8 mouse cellular contexts compared by ENCODE assay signal in the genomic region with DNA sequence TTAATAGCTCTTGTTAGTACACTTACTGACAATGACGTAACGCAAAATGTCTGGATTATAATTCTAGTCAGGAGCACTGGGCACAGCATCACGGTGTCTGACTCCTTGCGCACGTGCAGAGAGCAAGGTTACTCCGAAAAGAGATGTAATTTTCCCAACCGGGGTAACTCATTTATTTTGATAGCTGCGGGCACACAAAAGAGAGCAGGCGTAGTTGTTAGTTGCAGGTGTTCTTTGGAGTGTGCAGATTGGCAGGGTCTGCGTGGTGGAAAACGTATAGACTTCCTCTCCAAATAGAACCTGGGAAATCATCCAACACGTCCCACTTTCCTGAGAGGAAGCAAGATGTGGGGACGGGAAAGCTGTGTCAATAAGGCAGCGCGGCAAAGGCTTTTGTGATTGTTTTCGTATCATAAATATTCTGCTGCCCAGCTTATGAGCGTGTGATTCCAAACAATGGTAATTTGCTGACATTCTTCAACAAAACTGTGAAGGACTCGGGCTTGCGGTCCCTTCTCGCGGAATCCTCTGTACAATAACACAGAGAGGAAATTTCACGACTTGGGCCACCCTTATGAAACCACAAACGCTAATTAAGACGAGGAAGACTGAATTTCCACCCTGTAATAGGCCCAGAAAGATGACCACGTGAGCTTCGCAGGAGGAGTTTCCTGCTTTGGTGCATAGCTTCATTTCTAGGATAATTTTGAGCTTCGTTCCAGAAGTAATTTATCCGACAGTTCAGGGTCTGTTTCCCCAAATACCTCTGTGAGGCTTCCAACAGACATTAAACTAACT.
DNase-seq lines count a peak whose midpoint lies in the region; ATAC-seq and TF ChIP-seq lines count a peak whose summit lies in the region.

No protein-coding gene starts in this region.

- no peak for TF ChIP-seq CTCF in forebrain, postnatal 0 days (IDR thresholded peaks at IDR 0.05; ENCODE audit: low read depth)
- no peak for TF ChIP-seq CTCF in hindbrain, postnatal 0 days (IDR thresholded peaks at IDR 0.05; ENCODE audit: low read depth)

- H3K9me3 ChIP-seq in forebrain, postnatal 0 days (ENCODE audit: low read length), result no peaks in the 10 kb centered on the region
- H3K9me3 ChIP-seq in hindbrain, postnatal 0 days (ENCODE audit: low read length), result no peaks in the 10 kb centered on the region

- intact Hi-C loops in left cerebral cortex, postnatal 36 days (cut with DNase I), result loop anchor here (5.0 kb wide), 1 partner anchor 69 kb away; no protein-coding TSS in a partner anchor

- H3K4me1 ChIP-seq in forebrain, postnatal 0 days (ENCODE audit: insufficient read depth), result no peaks in the 10 kb centered on the region
- H3K4me1 ChIP-seq in hindbrain, postnatal 0 days (ENCODE audit: insufficient read depth, low read length), result peaks cover 3% of the 10 kb centered on the region; the same call in 1 of the 2 replicates

- peak; percentile 50 for DNase-seq in layer of hippocampus, adult 11-12 months (ENCODE audit: low spot score)
- DNase-seq in layer of hippocampus, adult 9-10 months (ENCODE audit: low spot score), result no peak
- peak; percentile 67 for DNase-seq in forebrain, postnatal 0 days
- DNase-seq in hindbrain, postnatal 0 days (ENCODE audit: low spot score), result peak; percentile 44
- peak; percentile 68 for DNase-seq in left cerebral cortex, postnatal 36 days (ENCODE audit: low spot score in 2 of 2)
- DNase-seq in right cerebral cortex, postnatal 10 days (ENCODE audit: low spot score in 2 of 2), result peak; percentile 56 to 72
- DNase-seq in ovary, postnatal 10 days (ENCODE audit: low spot score), result no peak
- DNase-seq in cerebellum, adult 11-12 months, result no peak

- H3K4me2 ChIP-seq in forebrain, postnatal 0 days (ENCODE audit: low read depth), result peak overlapping the region; percentile 42
- H3K4me2 ChIP-seq in hindbrain, postnatal 0 days (ENCODE audit: low read depth, low read length), result peak overlapping the region; percentile 47

- no peaks in the 10 kb centered on the region for H3K27me3 ChIP-seq in forebrain, postnatal 0 days (ENCODE audit: insufficient read depth, low read length)
- H3K27me3 ChIP-seq in hindbrain, postnatal 0 days (ENCODE audit: insufficient read depth, low read length), result no peaks in the 10 kb centered on the region; the same call in 1 of the 2 replicates

- no peak overlapping the region for H3K9ac ChIP-seq in forebrain, postnatal 0 days
- H3K9ac ChIP-seq in hindbrain, postnatal 0 days (replicated peaks; ENCODE audit: low read length), result no peak overlapping the region

- WGBS in forebrain, postnatal 0 days, result 25% methylated on average over 28 of the region's 28 CpGs
- 41% methylated on average over 28 of the region's 28 CpGs for whole genome bisulfite sequencing in hindbrain, postnatal 0 days

- peak overlapping the region; percentile 22; the same call in 1 of the 2 replicates for H3K27ac ChIP-seq in forebrain, postnatal 0 days (ENCODE audit: low read depth, low read length)
- H3K27ac ChIP-seq in hindbrain, postnatal 0 days, result peak overlapping the region; percentile 8; the same call in 1 of the 2 replicates

- H3K36me3 ChIP-seq in forebrain, postnatal 0 days (ENCODE audit: insufficient read depth), result no peaks in the 10 kb centered on the region
- H3K36me3 ChIP-seq in hindbrain, postnatal 0 days (ENCODE audit: insufficient read depth, low read length), result no peaks in the 10 kb centered on the region

- H3K4me3 ChIP-seq in forebrain, postnatal 0 days (ENCODE audit: low read depth, low read length), result peak overlapping the region; percentile 14; the same call in 1 of the 2 replicates
- 0 out of 2 replicates have a peak overlapping the region, but pooled peaks have one; percentile 0 for H3K4me3 ChIP-seq in hindbrain, postnatal 0 days (ENCODE audit: low read length)

- peak; percentile 64 for ATAC-seq in forebrain, postnatal 0 days
- peak; percentile 74 for ATAC-seq in hindbrain, postnatal 0 days

Comparison
In these comparisons a context has a peak if more than half of its experiments do, and no peak if none do; other contexts are left out.
1. DNase-seq: peak in layer of hippocampus, adult 11-12 months (single experiment), forebrain, postnatal 0 days (single experiment), hindbrain, postnatal 0 days (single experiment), left cerebral cortex, postnatal 36 days (2 of 2) and right cerebral cortex, postnatal 10 days (2 of 2); none in layer of hippocampus, adult 9-10 months (single experiment), ovary, postnatal 10 days (single experiment) and cerebellum, adult 11-12 months (single experiment).